Mouse (Mus musculus): ENCODE measurements around the gene Cdh22. TPM values are rescaled to one million over a fixed set of nuclear protein-coding genes. Genes with fewer than 3 reads are reported as not detected.

The Cdh22 gene
- polyA plus RNA-seq, 1 experiment from 2014 or later, result 0.50 TPM

DNA sequence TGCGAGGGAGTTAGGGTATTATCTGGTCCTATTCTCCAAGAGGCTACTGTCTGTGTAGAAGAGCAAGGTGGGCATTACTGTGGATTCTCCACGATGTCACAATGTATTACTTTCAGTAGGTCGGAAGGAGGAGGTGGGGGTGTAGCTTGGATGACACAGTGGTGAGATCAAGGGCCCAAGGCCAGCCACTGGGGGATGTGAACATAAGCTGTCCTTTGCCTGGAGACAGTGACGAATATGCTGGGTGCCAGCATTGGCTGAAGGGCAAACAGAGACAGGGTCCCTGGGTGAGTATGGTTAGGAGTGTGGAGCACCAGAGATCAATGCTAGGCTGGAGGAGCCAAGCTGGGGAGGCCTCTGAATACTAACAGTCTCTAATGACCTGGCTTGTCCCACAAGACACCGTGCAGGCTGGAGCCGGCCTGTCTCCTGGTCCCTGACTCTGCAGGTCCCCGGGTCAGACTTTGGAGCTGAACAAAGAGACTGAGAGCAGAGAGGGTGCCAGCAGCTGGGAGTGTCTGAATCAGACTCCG is 143.2 kb downstream of the Cdh22 start:
- ATAC-seq, result no peak
- H3K36me3 ChIP-seq (ENCODE audit: control insufficient read depth, insufficient read depth, low read length), result no peaks in the 10 kb centered on the region
- no peak overlapping the region for H3K4me3 ChIP-seq (ENCODE audit: low read length)
- H3K9ac ChIP-seq (ENCODE audit: low read depth, low read length), result no peak overlapping the region
- H3K4me1 ChIP-seq (ENCODE audit: control insufficient read depth, insufficient read depth, low read length), result no peaks in the 10 kb centered on the region
- H3K9me3 ChIP-seq (ENCODE audit: control insufficient read depth, low read length), result no peaks in the 10 kb centered on the region
- H3K27ac ChIP-seq (ENCODE audit: low read length), result no peak overlapping the region
- peaks cover 5% of the 10 kb centered on the region for H3K27me3 ChIP-seq (replicated peaks; ENCODE audit: control insufficient read depth, insufficient read depth, low read length)
- 71% methylated on average over 8 of the region's 8 CpGs for WGBS
- no peak overlapping the region for H3K4me2 ChIP-seq (ENCODE audit: low read depth, low read length)

DNA sequence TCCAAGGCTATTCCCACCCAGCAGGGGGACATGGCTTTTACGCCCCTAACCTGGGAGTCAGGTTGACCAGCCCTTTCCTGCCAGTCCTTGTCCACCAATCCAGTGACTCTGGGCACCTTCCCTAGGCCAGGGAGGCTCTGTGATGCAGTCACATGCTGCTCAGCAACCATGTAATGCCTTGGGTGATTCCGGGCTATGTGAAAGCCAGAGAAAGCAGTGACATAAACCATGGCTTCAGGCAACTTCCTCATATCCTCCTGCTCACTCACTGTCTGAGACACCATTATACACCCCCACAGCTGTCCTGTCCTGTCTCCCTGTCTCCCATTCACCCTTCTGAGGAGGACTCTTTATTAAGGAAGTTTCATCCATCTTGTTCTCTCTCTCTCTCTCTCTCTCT is 144.0 kb downstream of the Cdh22 start, which contains the start of gene 1700025C18Rik:
Gene 1700025C18Rik, minus strand, starts transcription at position 101 of the 400 bp plus-strand sequence.
- H3K27ac ChIP-seq (ENCODE audit: low read length), result no peak within 1 kb of the TSS
- H3K9ac ChIP-seq (ENCODE audit: low read depth, low read length), result no peak within 1 kb of the TSS
- H3K9me3 ChIP-seq (ENCODE audit: control insufficient read depth, low read length), result no peaks in the 10 kb centered on the region
- no peak within 1 kb of the TSS for H3K4me2 ChIP-seq (ENCODE audit: low read depth, low read length)
- no peaks in the 10 kb centered on the region for H3K4me1 ChIP-seq (ENCODE audit: control insufficient read depth, insufficient read depth, low read length)
- 62% methylated on average over 2 of the region's 2 CpGs for WGBS
- H3K27me3 ChIP-seq (replicated peaks; ENCODE audit: control insufficient read depth, insufficient read depth, low read length), result peaks cover 3% of the 10 kb centered on the region; the same call in 1 of the 2 replicates
- no peak within 1 kb of the TSS for H3K4me3 ChIP-seq (ENCODE audit: low read length)
- no peaks in the 10 kb centered on the region for H3K36me3 ChIP-seq (ENCODE audit: control insufficient read depth, insufficient read depth, low read length)
- ATAC-seq, result no peak

GRCm38 (mm10) chr2:165089470-165089869 is 145.2 kb downstream of the Cdh22 start:
- no peak overlapping the region for H3K4me3 ChIP-seq (ENCODE audit: low read length)
- WGBS, result 28% methylated on average over 14 of the region's 14 CpGs
- peaks cover 3% of the 10 kb centered on the region; the same call in 1 of the 2 replicates for H3K27me3 ChIP-seq (replicated peaks; ENCODE audit: control insufficient read depth, insufficient read depth, low read length)
- no peaks in the 10 kb centered on the region for H3K4me1 ChIP-seq (ENCODE audit: control insufficient read depth, insufficient read depth, low read length)
- no peak overlapping the region for H3K27ac ChIP-seq (ENCODE audit: low read length)
- H3K9me3 ChIP-seq (ENCODE audit: control insufficient read depth, low read length), result no peaks in the 10 kb centered on the region
- H3K36me3 ChIP-seq (ENCODE audit: control insufficient read depth, insufficient read depth, low read length), result no peaks in the 10 kb centered on the region
- no peak overlapping the region for H3K9ac ChIP-seq (ENCODE audit: low read depth, low read length)
- ATAC-seq, result no peak
- H3K4me2 ChIP-seq (ENCODE audit: low read depth, low read length), result no peak overlapping the region

DNA sequence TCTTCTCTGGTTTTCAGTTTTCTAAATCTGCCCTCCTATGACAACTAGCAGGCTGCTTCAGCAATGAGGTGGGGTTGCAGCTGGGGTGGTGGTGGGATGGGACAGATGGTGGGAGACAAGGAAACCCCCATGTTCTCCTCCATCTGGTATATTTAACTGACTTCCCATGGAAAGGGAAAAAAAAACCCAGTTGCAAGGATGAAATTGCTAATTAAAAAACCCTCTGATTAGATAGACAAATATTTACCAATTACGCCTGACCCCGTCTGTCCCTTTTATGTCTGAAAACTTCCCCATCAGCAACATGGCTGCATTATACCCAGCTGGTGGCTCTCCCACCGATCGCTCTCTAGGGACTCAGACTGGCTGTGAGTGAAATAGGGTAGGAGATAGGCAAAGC is 148.0 kb downstream of the Cdh22 start:
- H3K4me3 ChIP-seq (ENCODE audit: low read length), result no peak overlapping the region
- no peak overlapping the region for H3K4me2 ChIP-seq (ENCODE audit: low read depth, low read length)
- no peaks in the 10 kb centered on the region for H3K36me3 ChIP-seq (ENCODE audit: control insufficient read depth, insufficient read depth, low read length)
- no peak overlapping the region for H3K9ac ChIP-seq (ENCODE audit: low read depth, low read length)
- 69% methylated on average over 4 of the region's 4 CpGs for WGBS
- H3K4me1 ChIP-seq (ENCODE audit: control insufficient read depth, insufficient read depth, low read length), result no peaks in the 10 kb centered on the region
- H3K27ac ChIP-seq (ENCODE audit: low read length), result no peak overlapping the region
- H3K9me3 ChIP-seq (ENCODE audit: control insufficient read depth, low read length), result no peaks in the 10 kb centered on the region
- peaks cover 3% of the 10 kb centered on the region; the same call in 1 of the 2 replicates for H3K27me3 ChIP-seq (replicated peaks; ENCODE audit: control insufficient read depth, insufficient read depth, low read length)
- ATAC-seq, result no peak

DNA sequence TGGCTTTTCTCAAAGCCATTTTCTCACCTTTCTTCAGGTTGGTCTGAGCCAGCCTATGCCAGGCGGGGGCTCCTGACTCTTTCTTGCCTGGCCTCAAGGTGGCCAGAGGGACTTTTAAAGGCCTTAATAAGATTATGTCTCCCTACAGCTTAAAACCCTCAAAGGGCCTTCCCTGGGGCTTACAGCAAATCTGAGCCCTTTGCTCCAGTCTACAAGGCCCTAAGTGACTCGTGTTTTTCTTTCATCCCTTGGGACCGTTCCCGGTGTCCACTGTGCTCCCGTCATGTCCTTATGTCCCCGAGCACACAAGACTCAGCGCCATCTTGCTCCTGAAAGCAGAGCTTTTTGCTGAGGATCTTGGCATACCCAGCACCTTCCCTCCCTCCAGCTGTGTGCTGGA is 153.4 kb downstream of the Cdh22 start:
- Histone ChIP-seq H3K9me3 (ENCODE audit: control insufficient read depth, low read length) (no peaks in the 10 kb centered on the region), H3K4me1 (ENCODE audit: control insufficient read depth, insufficient read depth, low read length) (no peaks in the 10 kb centered on the region), H3K27ac (ENCODE audit: low read length) (no peak overlapping the region), H3K36me3 (ENCODE audit: control insufficient read depth, insufficient read depth, low read length) (no peaks in the 10 kb centered on the region), H3K27me3 (replicated peaks; ENCODE audit: control insufficient read depth, insufficient read depth, low read length) (peaks cover 39% of the 10 kb centered on the region), H3K4me2 (ENCODE audit: low read depth, low read length) (no peak overlapping the region), H3K4me3 (ENCODE audit: low read length) (no peak overlapping the region), H3K9ac (ENCODE audit: low read depth, low read length) (no peak overlapping the region)
- 29% methylated on average over 7 of the region's 7 CpGs for WGBS
- no peak for ATAC-seq

- 20% methylated on average over 9 of the region's 9 CpGs for WGBS
- H3K4me1 ChIP-seq (ENCODE audit: control insufficient read depth, insufficient read depth, low read length), result no peaks in the 10 kb centered on the region
- ATAC-seq, result no peak
Observed at GRCm38 (mm10) chr2:165080657-165081056, 154.0 kb downstream of the Cdh22 start.

DNA sequence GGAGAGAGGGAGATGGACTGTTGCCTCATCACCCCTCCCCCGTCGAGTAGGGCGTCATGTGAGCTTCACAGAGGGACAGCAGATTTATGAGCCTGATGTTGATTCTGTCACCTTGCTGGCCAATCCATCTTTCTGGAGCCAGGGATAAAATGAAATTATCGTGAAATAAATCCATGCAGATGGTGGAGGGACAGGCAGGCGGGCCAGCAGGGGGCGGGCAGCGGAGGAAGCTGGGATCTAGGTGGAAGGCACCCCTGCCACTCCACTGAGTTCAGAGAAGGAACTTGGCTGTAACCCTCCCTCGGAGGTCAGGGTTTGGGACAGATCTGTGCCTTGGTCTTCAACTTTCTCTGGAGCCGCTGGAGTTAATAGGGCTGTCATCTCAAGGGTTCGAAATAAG is 156.0 kb downstream of the Cdh22 start:
- Histone ChIP-seq H3K9me3 (ENCODE audit: control insufficient read depth, low read length) (no peaks in the 10 kb centered on the region), H3K4me3 (ENCODE audit: low read length) (no peak overlapping the region), H3K27me3 (replicated peaks; ENCODE audit: control insufficient read depth, insufficient read depth, low read length) (peaks cover 58% of the 10 kb centered on the region), H3K4me2 (ENCODE audit: low read depth, low read length) (no peak overlapping the region), H3K4me1 (ENCODE audit: control insufficient read depth, insufficient read depth, low read length) (no peaks in the 10 kb centered on the region), H3K27ac (ENCODE audit: low read length) (no peak overlapping the region), H3K36me3 (ENCODE audit: control insufficient read depth, insufficient read depth, low read length) (no peaks in the 10 kb centered on the region), H3K9ac (ENCODE audit: low read depth, low read length) (no peak overlapping the region)
- ATAC-seq, result no peak
- WGBS, result 20% methylated on average over 10 of the region's 10 CpGs

More at GRCm38 (mm10) chr2:165080657-165081056, 154.0 kb downstream of the Cdh22 start:
- no peak overlapping the region for H3K4me3 ChIP-seq (ENCODE audit: low read length)
- no peaks in the 10 kb centered on the region for H3K36me3 ChIP-seq (ENCODE audit: control insufficient read depth, insufficient read depth, low read length)
- no peak overlapping the region for H3K4me2 ChIP-seq (ENCODE audit: low read depth, low read length)
- H3K27ac ChIP-seq (ENCODE audit: low read length), result no peak overlapping the region
- H3K27me3 ChIP-seq (replicated peaks; ENCODE audit: control insufficient read depth, insufficient read depth, low read length), result peaks cover 45% of the 10 kb centered on the region
- H3K9ac ChIP-seq (ENCODE audit: low read depth, low read length), result no peak overlapping the region
- H3K9me3 ChIP-seq (ENCODE audit: control insufficient read depth, low read length), result no peaks in the 10 kb centered on the region

GRCm38 (mm10) chr2:165078045-165078444 is 156.6 kb downstream of the Cdh22 start:
- H3K27me3 ChIP-seq (replicated peaks; ENCODE audit: control insufficient read depth, insufficient read depth, low read length), result peaks cover 64% of the 10 kb centered on the region
- ATAC-seq, result no peak
- no peaks in the 10 kb centered on the region for H3K4me1 ChIP-seq (ENCODE audit: control insufficient read depth, insufficient read depth, low read length)

DNA sequence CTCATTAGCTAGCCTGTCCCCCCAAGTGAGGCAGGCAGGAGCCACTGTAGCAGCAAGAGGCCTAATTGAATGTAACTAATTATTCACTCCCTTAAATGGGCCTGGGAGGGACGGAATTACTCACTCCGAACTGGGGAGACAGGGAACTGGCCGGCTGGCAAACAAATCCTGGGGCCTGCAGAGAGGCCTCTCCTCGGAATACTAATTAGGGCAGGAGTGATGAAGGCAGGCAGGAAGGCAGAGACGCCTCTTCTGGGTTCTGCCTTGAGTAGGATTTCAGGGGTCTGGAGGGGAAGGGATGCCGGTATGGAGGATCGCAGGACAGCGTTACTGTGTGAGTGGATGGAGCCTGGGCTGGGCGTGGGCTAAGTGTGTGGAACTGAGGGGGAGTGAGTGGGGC is 157.6 kb downstream of the Cdh22 start:
- no peak overlapping the region for H3K27ac ChIP-seq (ENCODE audit: low read length)
- 14% methylated on average over 9 of the region's 9 CpGs for WGBS
- ATAC-seq, result no peak
- H3K36me3 ChIP-seq (ENCODE audit: control insufficient read depth, insufficient read depth, low read length), result no peaks in the 10 kb centered on the region
- no peak overlapping the region for H3K4me3 ChIP-seq (ENCODE audit: low read length)
- H3K9ac ChIP-seq (ENCODE audit: low read depth, low read length), result no peak overlapping the region
- no peak overlapping the region for H3K4me2 ChIP-seq (ENCODE audit: low read depth, low read length)
- H3K9me3 ChIP-seq (ENCODE audit: control insufficient read depth, low read length), result no peaks in the 10 kb centered on the region
- H3K27me3 ChIP-seq (replicated peaks; ENCODE audit: control insufficient read depth, insufficient read depth, low read length), result peaks cover 65% of the 10 kb centered on the region
- no peaks in the 10 kb centered on the region for H3K4me1 ChIP-seq (ENCODE audit: control insufficient read depth, insufficient read depth, low read length)

More at GRCm38 (mm10) chr2:165078045-165078444, 156.6 kb downstream of the Cdh22 start:
- no peaks in the 10 kb centered on the region for H3K9me3 ChIP-seq (ENCODE audit: control insufficient read depth, low read length)
- H3K4me2 ChIP-seq (ENCODE audit: low read depth, low read length), result no peak overlapping the region
- H3K4me3 ChIP-seq (ENCODE audit: low read length), result no peak overlapping the region
- no peak overlapping the region for H3K9ac ChIP-seq (ENCODE audit: low read depth, low read length)
- H3K36me3 ChIP-seq (ENCODE audit: control insufficient read depth, insufficient read depth, low read length), result no peaks in the 10 kb centered on the region
- WGBS, result 61% methylated on average over 8 of the region's 8 CpGs
- no peak overlapping the region for H3K27ac ChIP-seq (ENCODE audit: low read length)

DNA sequence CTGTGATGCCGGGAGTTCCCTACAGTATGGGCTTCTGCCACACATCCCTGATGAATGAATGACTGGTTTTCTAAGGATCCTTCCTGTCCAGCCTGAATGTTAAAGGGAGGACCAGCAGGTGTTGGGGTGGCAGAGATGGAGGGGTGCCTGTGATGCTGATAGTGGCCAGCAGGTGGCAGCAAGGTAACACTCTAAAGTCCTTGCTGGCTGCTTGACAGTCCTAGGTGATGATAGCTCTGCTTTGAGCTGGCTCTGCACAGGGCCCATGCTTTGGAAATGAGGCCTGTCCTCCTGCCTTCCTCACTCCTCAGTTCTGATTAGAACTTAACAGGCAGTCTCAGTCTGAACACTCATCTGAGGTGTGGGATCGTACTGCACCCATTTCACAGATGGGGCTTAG is 159.7 kb downstream of the Cdh22 start:
- Histone ChIP-seq H3K4me2 (ENCODE audit: low read depth, low read length) (no peak overlapping the region), H3K27ac (ENCODE audit: low read length) (no peak overlapping the region), H3K36me3 (ENCODE audit: control insufficient read depth, insufficient read depth, low read length) (no peaks in the 10 kb centered on the region), H3K4me1 (ENCODE audit: control insufficient read depth, insufficient read depth, low read length) (peaks cover 4% of the 10 kb centered on the region; the same call in 1 of the 2 replicates), H3K27me3 (replicated peaks; ENCODE audit: control insufficient read depth, insufficient read depth, low read length) (peaks cover 61% of the 10 kb centered on the region), H3K9ac (ENCODE audit: low read depth, low read length) (no peak overlapping the region), H3K4me3 (ENCODE audit: low read length) (no peak overlapping the region), H3K9me3 (ENCODE audit: control insufficient read depth, low read length) (no peaks in the 10 kb centered on the region)
- WGBS, result 42% methylated on average over 2 of the region's 2 CpGs
- ATAC-seq, result 0 out of 2 replicates have a peak, but pooled peaks have one; percentile 31

All from intestine, embryonic 16.5 days (tissue).